Mouse (Mus musculus): ENCODE results near the gene Clip1. TPM values are rescaled to one million over a fixed set of nuclear protein-coding genes. Genes with fewer than 3 reads are reported as not detected.

Clip1 gene
- polyA plus RNA-seq, 1 experiment from 2014 or later = 12.2 TPM

DNA sequence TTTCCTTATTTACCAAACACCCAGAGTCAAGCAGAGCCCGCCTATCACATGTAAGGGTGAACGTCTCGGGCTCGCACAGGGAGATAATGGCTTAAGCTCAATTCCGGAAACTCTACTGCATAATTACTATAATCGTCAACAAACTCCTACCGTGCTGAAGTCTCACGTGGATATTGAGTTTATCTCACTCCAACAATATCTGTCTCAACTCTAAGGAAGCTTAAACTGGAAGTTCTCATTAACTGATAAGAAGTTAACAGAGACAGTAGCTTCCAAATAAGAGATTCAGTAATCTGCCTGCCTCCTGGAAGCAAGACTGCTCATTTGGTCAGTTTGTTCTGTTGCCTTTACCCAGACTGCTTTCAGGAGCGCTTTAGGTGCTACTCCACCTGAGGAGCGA lies 53.2 kb downstream of the Clip1 start:
- TF ChIP-seq CTCF (IDR thresholded peaks at IDR 0.05; ENCODE audit: low read depth) (no peak), EP300 (IDR thresholded peaks at IDR 0.05; ENCODE audit: low read depth) (no peak)
- ATAC-seq = no peak
- 58% methylated on average over 10 of the region's 10 CpGs for whole genome bisulfite sequencing (ENCODE audit: insufficient replicate concordance)

DNA sequence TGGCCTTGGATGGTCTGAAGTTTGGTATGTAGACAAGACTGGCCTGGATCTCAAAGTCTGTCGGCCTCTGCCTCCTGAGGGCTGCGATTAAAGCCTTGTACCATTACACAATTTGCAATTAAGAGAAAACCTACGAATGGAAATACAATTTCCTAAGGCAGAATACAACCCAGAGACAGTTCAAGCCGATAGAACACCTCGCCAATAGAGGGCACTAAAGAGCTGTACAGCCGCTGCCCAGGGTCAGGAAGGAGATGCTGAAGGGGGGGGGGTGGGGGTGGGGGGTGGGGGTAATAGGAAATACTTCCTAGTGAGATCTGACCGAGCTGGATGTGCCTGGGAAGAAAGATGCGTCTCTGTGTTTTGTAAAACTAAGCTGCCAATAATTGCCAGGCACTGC lies 57.8 kb downstream of the Clip1 start:
- ATAC-seq (peak; percentile 55; the same call in 1 of the 2 replicates), DNase-seq (peak; percentile 68)
- no peak overlapping the region for H3K9ac ChIP-seq (replicated peaks)
- peak; percentile 74 for TF ChIP-seq CTCF (IDR thresholded peaks at IDR 0.05; ENCODE audit: low read depth)
- no peak for TF ChIP-seq EP300 (IDR thresholded peaks at IDR 0.05; ENCODE audit: low read depth)
- no peaks in the 10 kb centered on the region for H3K27me3 ChIP-seq (ENCODE audit: insufficient read depth, low read length)
- H3K4me1 ChIP-seq (ENCODE audit: insufficient read depth) = no peaks in the 10 kb centered on the region
- no peak overlapping the region for H3K27ac ChIP-seq (ENCODE audit: low read depth)
- H3K9me3 ChIP-seq (ENCODE audit: low read length) = no peaks in the 10 kb centered on the region
- WGBS (ENCODE audit: insufficient replicate concordance) = 22% methylated on average over 8 of the region's 8 CpGs
- no peak overlapping the region for H3K4me3 ChIP-seq (ENCODE audit: low read depth, low read length)
- peaks cover 22% of the 10 kb centered on the region for H3K36me3 ChIP-seq (replicated peaks; ENCODE audit: insufficient read depth, low read length)
- H3K4me2 ChIP-seq (ENCODE audit: low read depth, low read length) = no peak overlapping the region

More for the DNA sequence above, 53.2 kb downstream of the Clip1 start:
- H3K27ac ChIP-seq (ENCODE audit: low read depth) = no peak overlapping the region
- no peaks in the 10 kb centered on the region for H3K4me1 ChIP-seq (ENCODE audit: insufficient read depth)
- H3K4me2 ChIP-seq (ENCODE audit: low read depth, low read length) = no peak overlapping the region
- DNase-seq = no peak
- H3K27me3 ChIP-seq (ENCODE audit: insufficient read depth, low read length) = no peaks in the 10 kb centered on the region
- no peak overlapping the region for H3K4me3 ChIP-seq (ENCODE audit: low read depth, low read length)
- H3K9ac ChIP-seq (replicated peaks) = no peak overlapping the region
- no peaks in the 10 kb centered on the region for H3K9me3 ChIP-seq (ENCODE audit: low read length)
- H3K36me3 ChIP-seq (replicated peaks; ENCODE audit: insufficient read depth, low read length) = peaks cover 7% of the 10 kb centered on the region; the same call in 1 of the 2 replicates

DNA sequence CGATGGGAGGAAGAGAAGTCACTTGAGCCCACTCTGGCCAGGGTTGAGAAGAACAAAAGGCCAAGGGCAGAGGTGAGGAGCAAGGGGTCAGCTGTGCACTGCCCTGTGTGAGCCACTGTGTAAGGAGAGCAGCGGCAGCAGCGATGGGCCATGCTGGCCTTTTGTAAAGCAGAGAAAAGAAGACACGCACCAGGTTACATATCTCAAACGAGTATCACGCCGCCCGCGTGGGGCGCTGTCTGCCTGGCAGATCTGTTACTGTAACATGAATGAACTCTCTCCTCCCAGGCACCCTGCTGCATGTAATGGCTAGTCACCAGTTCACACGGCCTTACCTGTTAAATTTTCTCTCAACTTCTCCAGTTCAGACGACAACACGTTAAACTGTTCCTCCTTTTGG lies 62.0 kb downstream of the Clip1 start:
- Histone ChIP-seq H3K27ac (ENCODE audit: low read depth) (no peak overlapping the region), H3K4me3 (ENCODE audit: low read depth, low read length) (no peak overlapping the region), H3K9me3 (ENCODE audit: low read length) (no peaks in the 10 kb centered on the region), H3K4me2 (ENCODE audit: low read depth, low read length) (no peak overlapping the region), H3K27me3 (ENCODE audit: insufficient read depth, low read length) (no peaks in the 10 kb centered on the region), H3K9ac (replicated peaks) (no peak overlapping the region), H3K4me1 (ENCODE audit: insufficient read depth) (no peaks in the 10 kb centered on the region), H3K36me3 (replicated peaks; ENCODE audit: insufficient read depth, low read length) (peaks cover 30% of the 10 kb centered on the region)
- 85% methylated on average over 13 of the region's 13 CpGs for WGBS (ENCODE audit: insufficient replicate concordance)
- DNase-seq = no peak
- no peak for ATAC-seq
- TF ChIP-seq EP300 (IDR thresholded peaks at IDR 0.05; ENCODE audit: low read depth) (no peak), CTCF (IDR thresholded peaks at IDR 0.05; ENCODE audit: low read depth) (no peak)

GRCm38 (mm10) chr5:123618558-123618957 lies 65.9 kb downstream of the Clip1 start:
- peaks cover 47% of the 10 kb centered on the region for H3K36me3 ChIP-seq (replicated peaks; ENCODE audit: insufficient read depth, low read length)
- DNase-seq (peak; percentile 40), ATAC-seq (no peak)
- WGBS (ENCODE audit: insufficient replicate concordance) = 61% methylated on average over 2 of the region's 2 CpGs
- TF ChIP-seq CTCF (IDR thresholded peaks at IDR 0.05; ENCODE audit: low read depth) (peak; percentile 63), EP300 (IDR thresholded peaks at IDR 0.05; ENCODE audit: low read depth) (no peak)
- H3K4me1 ChIP-seq (ENCODE audit: insufficient read depth) = no peaks in the 10 kb centered on the region
- no peak overlapping the region for H3K27ac ChIP-seq (ENCODE audit: low read depth)
- H3K9ac ChIP-seq (replicated peaks) = no peak overlapping the region
- H3K9me3 ChIP-seq (ENCODE audit: low read length) = no peaks in the 10 kb centered on the region
- no peak overlapping the region for H3K4me2 ChIP-seq (ENCODE audit: low read depth, low read length)
- no peaks in the 10 kb centered on the region for H3K27me3 ChIP-seq (ENCODE audit: insufficient read depth, low read length)
- no peak overlapping the region for H3K4me3 ChIP-seq (ENCODE audit: low read depth, low read length)

DNA sequence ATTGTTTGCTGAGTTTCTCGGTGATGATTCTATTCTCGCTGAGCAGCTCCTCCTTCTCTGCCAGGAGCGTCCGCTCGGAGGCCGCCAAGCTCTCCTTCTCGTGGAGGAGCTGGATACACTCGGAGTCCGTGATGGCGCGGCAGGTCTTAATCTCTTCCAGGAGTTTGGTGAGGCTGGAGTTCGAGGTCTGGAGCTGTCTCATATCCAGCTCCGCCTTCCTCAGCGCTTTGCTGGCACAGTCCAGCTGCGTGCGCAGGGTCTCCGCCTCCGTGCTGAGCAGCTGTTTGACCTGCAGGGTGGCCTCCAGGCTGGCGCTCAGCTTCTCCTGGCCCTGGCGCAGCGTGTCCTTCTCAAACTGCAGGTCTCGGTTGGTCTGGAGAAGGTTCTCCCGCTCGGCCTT lies 70.2 kb downstream of the Clip1 start:
- Histone ChIP-seq H3K4me2 (ENCODE audit: low read depth, low read length) (no peak overlapping the region), H3K4me3 (ENCODE audit: low read depth, low read length) (no peak overlapping the region), H3K27ac (ENCODE audit: low read depth) (no peak overlapping the region), H3K36me3 (replicated peaks; ENCODE audit: insufficient read depth, low read length) (peaks cover 43% of the 10 kb centered on the region), H3K27me3 (ENCODE audit: insufficient read depth, low read length) (no peaks in the 10 kb centered on the region), H3K9ac (replicated peaks) (no peak overlapping the region), H3K4me1 (ENCODE audit: insufficient read depth) (no peaks in the 10 kb centered on the region), H3K9me3 (ENCODE audit: low read length) (no peaks in the 10 kb centered on the region)
- TF ChIP-seq EP300 (IDR thresholded peaks at IDR 0.05; ENCODE audit: low read depth) (no peak), CTCF (IDR thresholded peaks at IDR 0.05; ENCODE audit: low read depth) (no peak)
- ATAC-seq (no peak), DNase-seq (no peak)
- WGBS (ENCODE audit: insufficient replicate concordance) = 91% methylated on average over 24 of the region's 24 CpGs

DNA sequence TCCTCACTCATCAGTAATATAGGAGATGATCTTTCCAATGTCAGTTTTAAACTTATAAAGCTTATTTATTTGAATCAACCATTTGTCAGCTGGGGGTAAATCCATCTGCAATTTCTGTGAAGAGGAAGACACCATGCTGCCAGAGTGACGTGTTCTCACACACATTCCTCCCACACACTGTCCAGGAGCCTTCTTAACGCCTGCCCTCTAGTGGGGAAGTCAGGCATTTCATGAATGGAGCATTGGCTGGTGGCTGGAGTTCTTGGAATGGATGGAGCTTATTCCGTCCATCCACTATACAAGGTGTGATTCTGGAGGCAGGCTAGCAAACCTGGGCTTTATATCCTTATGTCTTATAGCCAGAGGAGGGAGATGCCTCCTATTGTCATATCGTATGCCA lies 74.6 kb downstream of the Clip1 start:
- Histone ChIP-seq H3K4me2 (ENCODE audit: low read depth, low read length) (no peak overlapping the region), H3K27ac (ENCODE audit: low read depth) (no peak overlapping the region), H3K36me3 (replicated peaks; ENCODE audit: insufficient read depth, low read length) (peaks cover 46% of the 10 kb centered on the region), H3K4me3 (ENCODE audit: low read depth, low read length) (no peak overlapping the region), H3K27me3 (ENCODE audit: insufficient read depth, low read length) (no peaks in the 10 kb centered on the region), H3K4me1 (ENCODE audit: insufficient read depth) (no peaks in the 10 kb centered on the region), H3K9me3 (ENCODE audit: low read length) (no peaks in the 10 kb centered on the region), H3K9ac (replicated peaks) (no peak overlapping the region)
- DNase-seq = peak; percentile 77
- 33% methylated on average over 4 of the region's 4 CpGs for WGBS (ENCODE audit: insufficient replicate concordance)
- peak; percentile 68 for ATAC-seq
- TF ChIP-seq EP300 (IDR thresholded peaks at IDR 0.05; ENCODE audit: low read depth) = no peak
- peak; percentile 94 for TF ChIP-seq CTCF (IDR thresholded peaks at IDR 0.05; ENCODE audit: low read depth)

DNA sequence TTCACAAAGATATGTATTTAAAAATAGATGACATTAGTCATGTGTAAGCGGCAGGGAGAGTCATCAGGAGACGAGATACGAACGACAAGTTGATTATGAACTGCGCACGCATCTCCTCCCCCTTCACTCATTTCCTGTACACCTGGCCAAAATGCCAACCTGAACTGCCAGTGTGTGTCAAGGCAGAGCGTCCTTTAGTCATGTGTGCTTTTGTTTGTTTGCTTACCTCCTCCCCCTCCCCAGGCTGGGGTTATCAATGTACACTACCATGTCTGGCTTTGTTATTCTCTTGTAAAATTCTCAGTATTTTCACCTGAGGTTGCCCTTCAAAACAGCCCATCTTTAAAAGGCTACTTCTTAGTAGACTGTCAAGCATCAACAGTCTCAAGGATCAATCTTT lies 75.0 kb downstream of the Clip1 start:
- TF ChIP-seq CTCF (IDR thresholded peaks at IDR 0.05; ENCODE audit: low read depth) (no peak), EP300 (IDR thresholded peaks at IDR 0.05; ENCODE audit: low read depth) (no peak)
- ATAC-seq (peak; percentile 54; the same call in 1 of the 2 replicates), DNase-seq (no peak)
- H3K36me3 ChIP-seq (replicated peaks; ENCODE audit: insufficient read depth, low read length) = peaks cover 43% of the 10 kb centered on the region
- no peaks in the 10 kb centered on the region for H3K4me1 ChIP-seq (ENCODE audit: insufficient read depth)
- no peaks in the 10 kb centered on the region for H3K9me3 ChIP-seq (ENCODE audit: low read length)
- H3K4me2 ChIP-seq (ENCODE audit: low read depth, low read length) = no peak overlapping the region
- no peak overlapping the region for H3K4me3 ChIP-seq (ENCODE audit: low read depth, low read length)
- no peaks in the 10 kb centered on the region for H3K27me3 ChIP-seq (ENCODE audit: insufficient read depth, low read length)
- WGBS (ENCODE audit: insufficient replicate concordance) = 82% methylated on average over 7 of the region's 7 CpGs
- no peak overlapping the region for H3K9ac ChIP-seq (replicated peaks)
- H3K27ac ChIP-seq (ENCODE audit: low read depth) = no peak overlapping the region
